Mouse (Mus musculus) forebrain, embryonic 10.5 days (tissue): Measurements from ENCODE around the gene Rin2. TPM values are rescaled to one million over a fixed set of nuclear protein-coding genes. Genes with fewer than 3 reads are reported as not detected.

ENCODE experiments used
- DNase-seq: peaks from one replicate; pipeline ENCODE4 v3.0.0-alpha.2; 2017; ENCODE audit warnings: low spot score; ENCODE audit errors: extremely low spot score
- H3K27ac ChIP-seq: fragments of 300-500 bp; sonication (generic); 2 replicates; pipeline ENCODE4 v1.5.1; 2016; ENCODE audit warnings: mild to moderate bottlenecking
- H3K27me3 ChIP-seq: fragments of 300-500 bp; sonication (generic); 2 replicates; pipeline ENCODE4 v1.6.1; 2016; ENCODE audit warnings: mild to moderate bottlenecking; ENCODE audit not compliant: poor library complexity, severe bottlenecking
- H3K36me3 ChIP-seq: fragments of 300-500 bp; sonication (generic); replicated peaks from 2 replicates; pipeline ENCODE4 v1.6.1; 2016; ENCODE audit warnings: mild to moderate bottlenecking, moderate library complexity
- H3K4me1 ChIP-seq: fragments of 300-500 bp; sonication (generic); 2 replicates; pipeline ENCODE4 v1.6.1; 2016
- H3K4me3 ChIP-seq: fragments of 300-500 bp; sonication (generic); 2 replicates; pipeline ENCODE4 v1.5.1; 2016; ENCODE audit warnings: mild to moderate bottlenecking, moderate library complexity
- H3K9me3 ChIP-seq: fragments of 300-500 bp; sonication (generic); 2 replicates; pipeline ENCODE4 v1.6.1; 2016; ENCODE audit warnings: mild to moderate bottlenecking, moderate library complexity
- WGBS: fragments of 180-500 bp; shearing (Covaris S2); methylation state at CpG from one replicate; pipeline ENCODE4 v1.1.7; 2016; 5-methylcytosine and 5-hydroxymethylcytosine counted together
- polyA plus RNA-seq: library from polyadenylated mRNA; unstranded; fragments of >200 nt; fragmentation: Nextera tagmentation; extraction: Ambion mirVana; gene quantifications from 2 replicates; pipeline ENCODE4 v1.2.1, GENCODE M21; 2016

The Rin2 gene
- polyA plus RNA-seq, 1 experiment from 2014 or later: 10.1 TPM

- Histone ChIP-seq H3K4me3 (no peak overlapping the region), H3K9me3 (no peaks in the 10 kb centered on the region), H3K27ac (peak overlapping the region; percentile 79), H3K36me3 (no peaks in the 10 kb centered on the region), H3K27me3 (no peaks in the 10 kb centered on the region), H3K4me1 (peaks cover 17% of the 10 kb centered on the region)
- 73% methylated on average over 5 of the region's 5 CpGs for WGBS
- no peak for DNase-seq
Observed at GRCm38 (mm10) chr2:145832836-145833221, 157.8 kb downstream of the Rin2 start.

DNA sequence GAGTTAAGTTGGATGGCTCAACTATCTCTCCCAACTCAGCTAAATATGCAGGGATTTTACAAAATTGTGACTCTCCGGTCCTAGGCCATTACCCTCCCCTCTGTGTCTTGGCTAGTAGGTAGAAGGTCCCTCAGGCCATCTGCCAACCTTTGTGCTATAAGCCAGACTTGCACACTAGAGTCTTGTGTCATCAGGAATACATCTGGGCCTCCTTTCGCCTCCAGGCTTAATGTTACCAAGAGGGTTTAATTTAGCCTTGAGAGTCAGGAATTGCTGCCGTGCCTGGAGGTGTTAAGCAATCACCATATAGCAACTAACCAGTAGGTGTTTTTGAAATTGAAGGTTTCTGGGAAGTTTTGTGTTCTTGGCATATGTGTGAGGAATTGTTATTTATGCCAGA, 158.3 kb downstream of the Rin2 start:
- H3K27me3 ChIP-seq: no peaks in the 10 kb centered on the region
- peaks cover 17% of the 10 kb centered on the region for H3K4me1 ChIP-seq
- WGBS: 84% methylated on average over 3 of the region's 3 CpGs
- no peaks in the 10 kb centered on the region for H3K9me3 ChIP-seq
- no peak for DNase-seq
- H3K36me3 ChIP-seq: no peaks in the 10 kb centered on the region
- H3K27ac ChIP-seq: peak overlapping the region; percentile 79
- no peak overlapping the region for H3K4me3 ChIP-seq

DNA sequence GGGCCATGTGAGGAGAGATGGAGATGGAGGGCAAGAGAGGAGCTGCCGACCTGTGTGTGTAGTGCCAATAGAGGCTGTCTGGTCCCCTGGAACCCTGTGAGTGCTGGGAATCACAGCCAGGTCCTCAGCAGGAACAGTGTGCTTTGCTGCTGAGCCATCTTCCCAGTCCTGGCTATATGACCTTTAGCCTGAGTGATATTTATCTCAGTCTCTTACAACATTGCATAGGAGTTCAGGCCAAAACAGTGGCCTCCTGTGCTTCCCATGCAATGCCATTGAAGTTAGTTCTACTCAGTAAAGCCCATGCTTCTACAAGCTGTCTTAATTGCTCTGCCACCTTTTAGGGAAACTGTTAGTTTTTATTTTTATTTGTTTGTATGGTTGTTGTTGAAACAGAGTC, 160.9 kb downstream of the Rin2 start:
- peaks cover 24% of the 10 kb centered on the region for H3K4me1 ChIP-seq
- H3K4me3 ChIP-seq: no peak overlapping the region
- no peaks in the 10 kb centered on the region for H3K9me3 ChIP-seq
- no peaks in the 10 kb centered on the region for H3K27me3 ChIP-seq
- H3K27ac ChIP-seq: no peak overlapping the region
- WGBS: 88% methylated on average over 1 of the region's 1 CpGs
- no peak for DNase-seq
- H3K36me3 ChIP-seq: no peaks in the 10 kb centered on the region

- Histone ChIP-seq H3K27ac (no peak overlapping the region), H3K4me1 (peaks cover 7% of the 10 kb centered on the region), H3K4me3 (no peak overlapping the region), H3K9me3 (no peaks in the 10 kb centered on the region), H3K27me3 (no peaks in the 10 kb centered on the region), H3K36me3 (no peaks in the 10 kb centered on the region)
- no peak for DNase-seq
- WGBS: 92% methylated on average over 3 of the region's 3 CpGs
Observed at GRCm38 (mm10) chr2:145838675-145839074, 163.7 kb downstream of the Rin2 start.

- Histone ChIP-seq H3K27ac (no peak overlapping the region), H3K4me3 (no peak overlapping the region), H3K9me3 (no peaks in the 10 kb centered on the region), H3K36me3 (no peaks in the 10 kb centered on the region), H3K4me1 (peaks cover 7% of the 10 kb centered on the region), H3K27me3 (no peaks in the 10 kb centered on the region)
- no peak for DNase-seq
- 86% methylated on average over 9 of the region's 9 CpGs for WGBS
Observed at GRCm38 (mm10) chr2:145839565-145840315, 164.7 kb downstream of the Rin2 start.

DNA sequence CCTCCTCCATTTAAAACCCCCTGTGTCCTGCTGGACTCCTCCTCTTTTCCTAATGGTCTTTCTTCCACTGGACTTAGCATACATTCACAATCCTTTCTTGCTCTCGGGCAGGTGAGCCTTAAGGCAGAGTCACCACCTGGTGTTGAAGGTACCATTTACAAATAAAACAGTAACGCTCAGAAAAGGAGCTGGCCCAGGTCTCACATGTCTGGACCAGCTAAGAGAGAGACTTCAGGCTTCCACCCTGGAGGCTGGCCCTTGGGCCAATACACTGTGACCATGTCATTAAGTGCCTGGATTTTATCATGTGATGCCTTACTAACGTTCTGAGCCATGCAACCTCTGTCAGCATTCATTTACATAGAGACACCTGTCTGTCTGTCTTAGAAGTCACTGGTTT, 165.3 kb downstream of the Rin2 start:
- Histone ChIP-seq H3K27me3 (no peaks in the 10 kb centered on the region), H3K27ac (no peak overlapping the region), H3K36me3 (no peaks in the 10 kb centered on the region), H3K4me1 (peaks cover 11% of the 10 kb centered on the region), H3K9me3 (no peaks in the 10 kb centered on the region), H3K4me3 (no peak overlapping the region)
- WGBS: 85% methylated on average over 3 of the region's 3 CpGs
- DNase-seq: no peak

- no peaks in the 10 kb centered on the region for H3K9me3 ChIP-seq
- DNase-seq: no peak
- no peak overlapping the region for H3K4me3 ChIP-seq
- 86% methylated on average over 12 of the region's 12 CpGs for WGBS
- no peaks in the 10 kb centered on the region for H3K36me3 ChIP-seq
- H3K27me3 ChIP-seq: no peaks in the 10 kb centered on the region
- no peak overlapping the region for H3K27ac ChIP-seq
- peaks cover 11% of the 10 kb centered on the region for H3K4me1 ChIP-seq
Observed at GRCm38 (mm10) chr2:145840910-145841870, 166.2 kb downstream of the Rin2 start.

- Histone ChIP-seq H3K27me3 (no peaks in the 10 kb centered on the region), H3K36me3 (no peaks in the 10 kb centered on the region), H3K4me3 (no peak overlapping the region), H3K9me3 (no peaks in the 10 kb centered on the region), H3K27ac (no peak overlapping the region), H3K4me1 (peaks cover 11% of the 10 kb centered on the region)
- DNase-seq: no peak
- WGBS: 95% methylated on average over 6 of the region's 6 CpGs
Observed at GRCm38 (mm10) chr2:145843322-145843721, 168.3 kb downstream of the Rin2 start.

- no peaks in the 10 kb centered on the region for H3K27me3 ChIP-seq
- 86% methylated on average over 3 of the region's 3 CpGs for WGBS
Observed at GRCm38 (mm10) chr2:145846595-145846994, 171.6 kb downstream of the Rin2 start.

GRCm38 (mm10) chr2:145849170-145849905, 174.3 kb downstream of the Rin2 start:
- Histone ChIP-seq H3K4me1 (peaks cover 23% of the 10 kb centered on the region), H3K4me3 (no peak overlapping the region), H3K9me3 (no peaks in the 10 kb centered on the region), H3K27me3 (no peaks in the 10 kb centered on the region), H3K27ac (peak overlapping the region; percentile 48), H3K36me3 (no peaks in the 10 kb centered on the region)
- WGBS: 84% methylated on average over 10 of the region's 10 CpGs
- DNase-seq: no peak

More at GRCm38 (mm10) chr2:145846595-145846994, 171.6 kb downstream of the Rin2 start:
- no peak for DNase-seq
- Histone ChIP-seq H3K9me3 (no peaks in the 10 kb centered on the region), H3K4me1 (peaks cover 23% of the 10 kb centered on the region), H3K36me3 (no peaks in the 10 kb centered on the region), H3K4me3 (no peak overlapping the region), H3K27ac (no peak overlapping the region)

DNA sequence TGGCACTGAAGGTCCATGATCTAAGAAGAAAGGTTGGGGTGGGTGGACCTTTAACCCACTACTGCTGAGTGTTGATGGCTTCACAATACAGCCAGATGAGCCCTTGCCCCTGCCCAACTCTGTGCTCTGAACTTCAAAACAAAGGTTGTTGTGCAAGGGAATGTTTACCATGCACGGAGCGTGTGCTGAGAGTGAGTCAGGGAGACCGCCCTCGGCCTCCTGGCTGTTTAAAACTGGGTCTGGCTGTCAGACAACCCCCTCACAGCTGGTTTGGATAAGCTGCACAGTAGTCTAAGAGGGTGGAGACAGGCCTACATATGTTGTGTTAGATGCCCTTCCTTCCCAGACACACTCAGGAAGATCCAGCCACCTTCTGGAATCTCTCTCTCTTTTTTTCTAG, 175.8 kb downstream of the Rin2 start:
- Histone ChIP-seq H3K4me1 (peaks cover 19% of the 10 kb centered on the region), H3K27me3 (no peaks in the 10 kb centered on the region), H3K4me3 (no peak overlapping the region), H3K27ac (no peak overlapping the region), H3K36me3 (no peaks in the 10 kb centered on the region), H3K9me3 (no peaks in the 10 kb centered on the region)
- DNase-seq: no peak
- 75% methylated on average over 4 of the region's 4 CpGs for WGBS

DNA sequence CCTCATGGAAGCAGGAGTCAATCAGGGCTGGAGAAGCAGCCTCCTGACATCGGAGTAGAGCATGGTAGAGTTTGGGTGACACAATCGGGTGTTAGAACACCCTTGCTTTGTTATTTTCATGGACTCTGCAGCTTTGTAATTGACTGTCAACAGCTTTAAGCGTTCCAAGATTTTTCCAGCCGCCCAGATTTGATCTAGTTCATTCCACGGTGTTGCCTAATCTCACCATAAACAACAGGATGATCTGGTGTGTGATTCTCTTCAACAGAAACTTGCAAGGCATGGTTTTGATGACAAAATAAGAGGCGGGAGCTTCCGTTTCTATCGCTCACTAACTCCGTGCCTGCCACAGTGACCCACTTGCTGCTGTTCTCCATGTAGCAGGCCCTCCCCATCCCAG, 180.8 kb downstream of the Rin2 start:
- 92% methylated on average over 9 of the region's 9 CpGs for WGBS
- Histone ChIP-seq H3K4me3 (no peak overlapping the region), H3K4me1 (peaks cover 21% of the 10 kb centered on the region), H3K9me3 (no peaks in the 10 kb centered on the region), H3K27ac (no peak overlapping the region), H3K36me3 (no peaks in the 10 kb centered on the region), H3K27me3 (0 out of 2 replicates have a peak, but pooled peaks cover 6% of the 10 kb centered on the region)
- DNase-seq: no peak
